Mouse (Mus musculus) olfactory bulb, adult 2 months (tissue): ENCODE data around the gene Nrp1.

Experiments
- CTCF ChIP-seq: fragments of 200-500 bp; IDR thresholded peaks from 2 replicates; pipeline ENCODE4 v1.5.1; 2012; ENCODE audit warnings: low read depth, mild to moderate bottlenecking, low read length, moderate library complexity; ENCODE audit not compliant: insufficient read depth
- POLR2A ChIP-seq: fragments of 200-500 bp; IDR thresholded peaks from 2 replicates; pipeline ENCODE4 v1.6.1; 2012; ENCODE audit warnings: mild to moderate bottlenecking, low read depth, low read length, moderate library complexity; ENCODE audit not compliant: insufficient read depth

DNA sequence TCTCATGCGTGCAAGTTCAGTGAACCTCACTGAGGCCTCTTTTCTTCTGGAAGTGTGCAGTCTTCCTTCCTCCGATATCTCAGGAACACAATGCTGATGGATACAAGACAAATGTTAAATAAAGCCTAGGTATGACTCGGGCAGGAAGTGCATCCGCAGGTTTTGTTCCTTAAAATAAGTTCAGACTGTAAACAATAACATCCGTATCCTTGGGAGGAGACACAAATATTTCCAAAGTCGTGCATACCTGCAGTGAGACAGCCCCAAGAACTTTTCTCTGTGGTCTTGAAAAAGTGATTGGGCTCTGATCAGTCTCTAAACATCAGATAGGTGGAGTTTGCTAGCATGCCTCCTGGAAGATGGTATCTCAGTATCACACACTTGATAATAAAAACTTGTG lies 15.0 kb downstream of the Nrp1 start:
- TF ChIP-seq CTCF (no peak), POLR2A (no peak)
